18 mouse cellular contexts compared by ENCODE assay signal in genomic region chr2:51045626-51046025, GRCm38 (mm10).
"Had no signal": no experiment of that assay in that cellular context is flagged by ENCODE, and none has a peak within 500 bp of the region (broad histone marks: within the 10 kb centered on the region; RNA-seq: fewer than 3 reads in every experiment).

No protein-coding gene starts in this region.

- H3K9me3 ChIP-seq: midbrain, embryonic 10.5 days; midbrain, embryonic 12.5 days; neural tube, embryonic 13.5 days; neural tube, embryonic 15.5 days had no signal

- H3K4me3 ChIP-seq: midbrain, embryonic 10.5 days; midbrain, embryonic 12.5 days; myocyte; neural tube, embryonic 13.5 days; neural tube, embryonic 15.5 days had no signal

- H3K27ac ChIP-seq: midbrain, embryonic 12.5 days; neural tube, embryonic 13.5 days; neural tube, embryonic 15.5 days had no signal

- H3K27me3 ChIP-seq: midbrain, embryonic 12.5 days; neural tube, embryonic 13.5 days; neural tube, embryonic 15.5 days had no signal

- DNase-seq: lung, adult 18-20 months; lung, embryonic 14.5 days; lung, postnatal 10 days; lung, postnatal 4 days; midbrain, embryonic 14.5 days; retina, postnatal 1 day; right cerebral cortex, adult 18-20 months; right cerebral cortex, postnatal 25 days; right cerebral cortex, postnatal 4 days; spleen, adult 18-20 months; thymus, adult 18-20 months; thymus, postnatal 14 days; thymus, postnatal 36 days had no signal

- H3K4me1 ChIP-seq: neural tube, embryonic 15.5 days had no signal

- H3K4me2 ChIP-seq: lung, embryonic 14.5 days; midbrain, embryonic 12.5 days; neural tube, embryonic 13.5 days; neural tube, embryonic 15.5 days had no signal

- H3K9ac ChIP-seq: lung, embryonic 14.5 days; midbrain, embryonic 12.5 days; neural tube, embryonic 13.5 days; neural tube, embryonic 15.5 days had no signal

- H3K36me3 ChIP-seq: midbrain, embryonic 10.5 days; midbrain, embryonic 12.5 days; neural tube, embryonic 13.5 days; neural tube, embryonic 15.5 days had no signal
